Mouse (Mus musculus) left cerebral cortex, adult 9 months (tissue): ENCODE results near the gene Parg.
"Not testable (repeated sequence)": the region's sequence is repeated elsewhere in the genome, so short reads cannot be mapped to it uniquely, and the experiment has no call there.

Experiments
- DNase-seq, 2 experiments: peaks; one replicate each; pipeline ENCODE4 v3.0.0; 2022; ENCODE audit warnings: low spot score in 2 of 2

Parg gene

GRCm38 (mm10) chr14:32179393-32180195 is 22.2 kb upstream of the Parg start:
- no peak for DNase-seq

- no peak for DNase-seq
These were observed 20.9 kb upstream of the Parg start for GRCm38 (mm10) chr14:32180861-32181260.

- DNase-seq = no peak
These were observed 17.9 kb upstream of the Parg start for GRCm38 (mm10) chr14:32183846-32184245.

GRCm38 (mm10) chr14:32190627-32191391 is 10.9 kb upstream of the Parg start:
- no peak for DNase-seq

- DNase-seq = no peak
These were observed 9.8 kb upstream of the Parg start for GRCm38 (mm10) chr14:32191926-32192325.

- peak in 1 of 2 experiments; percentile 23 for DNase-seq
These were observed 9.3 kb upstream of the Parg start for GRCm38 (mm10) chr14:32192437-32192836.

- not testable (repeated sequence) for DNase-seq
These were observed 8.2 kb upstream of the Parg start for GRCm38 (mm10) chr14:32193557-32193956.

GRCm38 (mm10) chr14:32201354-32201753 is 395 bp upstream of the Parg start:
- no peak for DNase-seq

- no peak for DNase-seq
These were observed 24.9 kb downstream of the Parg start for GRCm38 (mm10) chr14:32226601-32227000.

GRCm38 (mm10) chr14:32228996-32229395 is 27.2 kb downstream of the Parg start:
- DNase-seq = peak in 1 of 2 experiments; percentile 73

- no peak for DNase-seq
These were observed 40.7 kb downstream of the Parg start for GRCm38 (mm10) chr14:32242401-32242800.

- no peak for DNase-seq
These were observed 44.3 kb downstream of the Parg start for GRCm38 (mm10) chr14:32246019-32246418.

GRCm38 (mm10) chr14:32249616-32250015 is 47.9 kb downstream of the Parg start:
- no peak for DNase-seq

- no peak for DNase-seq
These were observed 59.1 kb downstream of the Parg start for GRCm38 (mm10) chr14:32260830-32261229.

- DNase-seq = no peak
These were observed 60.0 kb downstream of the Parg start for GRCm38 (mm10) chr14:32261741-32262140.

GRCm38 (mm10) chr14:32268999-32269398 is 67.2 kb downstream of the Parg start:
- DNase-seq = no peak

- DNase-seq = no peak
These were observed 67.8 kb downstream of the Parg start for GRCm38 (mm10) chr14:32269589-32269988.

- peak; percentile 76 for DNase-seq
These were observed 99.9 kb downstream of the Parg start for GRCm38 (mm10) chr14:32301622-32302021.

GRCm38 (mm10) chr14:32302423-32302822 is 100.7 kb downstream of the Parg start:
- no peak for DNase-seq

- no peak for DNase-seq
These were observed 103.2 kb downstream of the Parg start for GRCm38 (mm10) chr14:32304921-32305320.

- DNase-seq = peak in 1 of 2 experiments; percentile 87
These were observed 108.1 kb downstream of the Parg start for GRCm38 (mm10) chr14:32309876-32310275.

GRCm38 (mm10) chr14:32311381-32312035 is 109.8 kb downstream of the Parg start:
- no peak for DNase-seq
